Mouse (Mus musculus) cerebellum, adult 2 months (tissue): ENCODE measurements around the gene Gpatch2.

ENCODE experiments used
- CTCF ChIP-seq: fragments of 200-500 bp; IDR thresholded peaks from 2 replicates; pipeline ENCODE4 v1.5.1; 2011; ENCODE audit warnings: low read depth, mild to moderate bottlenecking, control low read depth, low read length, moderate library complexity, borderline replicate concordance; ENCODE audit not compliant: insufficient read depth
- POLR2A ChIP-seq: fragments of 200-500 bp; IDR thresholded peaks from 2 replicates; pipeline ENCODE4 v1.6.1; 2011; ENCODE audit warnings: low read length, control low read depth, borderline replicate concordance; ENCODE audit not compliant: insufficient read depth

- TF ChIP-seq POLR2A = no peak
- TF ChIP-seq CTCF = no peak
Measured at GRCm38 (mm10) chr1:187356904-187357303, 141.6 kb downstream of the Gpatch2 start.
